Mouse (Mus musculus) E14TG2a.4 (cell line): ENCODE measurements around the gene Npb.

ENCODE experiments used
- CTCF ChIP-seq: conservative IDR thresholded peaks from 2 replicates; pipeline ENCODE4 v1.5.1; 2014; ENCODE audit warnings: low read length
- NANOG ChIP-seq: IDR thresholded peaks from 2 replicates; pipeline ENCODE4 v1.6.1; 2014; ENCODE audit warnings: borderline replicate concordance, low read length, mixed read lengths
- POU5F1 ChIP-seq: IDR thresholded peaks from 2 replicates; pipeline ENCODE4 v1.6.1; 2014; ENCODE audit warnings: low read length, borderline replicate concordance

DNA sequence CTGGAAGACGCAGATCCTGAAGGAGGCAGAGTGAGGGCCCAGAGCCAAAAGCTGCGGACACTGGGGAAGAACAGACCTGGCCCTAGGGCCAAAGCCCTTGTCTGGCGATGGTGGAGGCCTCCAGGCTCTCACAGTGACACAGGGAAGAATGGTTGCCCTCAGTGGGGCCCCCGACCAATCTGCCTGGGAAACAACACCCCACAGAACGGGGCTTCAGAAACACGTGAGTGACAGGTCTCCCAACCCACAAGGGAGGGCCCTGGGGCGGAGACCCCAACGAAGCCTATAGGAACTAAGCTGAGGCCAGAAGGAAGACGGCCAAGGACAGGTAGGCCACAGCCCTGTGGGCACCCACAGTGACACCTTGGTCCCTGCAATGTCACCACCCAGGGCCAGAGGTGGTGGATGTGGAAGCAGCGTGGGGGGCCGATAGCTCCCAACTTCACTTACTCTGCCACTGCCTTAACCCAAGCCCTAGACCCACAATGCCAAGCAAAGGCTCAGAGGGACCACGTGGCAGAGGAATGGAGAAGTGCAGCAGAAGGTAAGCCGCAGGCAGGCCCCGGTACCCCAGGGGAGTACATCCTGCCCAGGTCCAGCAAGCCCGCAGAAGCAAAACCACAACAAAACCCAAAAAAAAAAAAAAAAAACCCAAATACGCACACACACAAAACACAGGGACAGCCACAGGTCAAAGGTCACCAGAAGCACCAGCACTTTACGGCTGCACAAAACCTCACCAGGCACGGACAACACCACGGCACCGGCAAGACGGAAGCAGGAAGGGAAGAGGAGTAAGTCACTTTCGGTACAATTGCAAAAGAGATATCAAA lies 19.4 kb downstream of the Npb start:
- no peak for TF ChIP-seq CTCF
- no peak for TF ChIP-seq POU5F1
- TF ChIP-seq NANOG: no peak
